Mouse (Mus musculus) left cerebral cortex, adult 11 months (tissue): Measurements from ENCODE around the gene Apeh.
"Not testable (repeated sequence)": the region's sequence is repeated elsewhere in the genome, so short reads cannot be mapped to it uniquely, and the experiment has no call there.

Source experiments
- DNase-seq: peaks from one replicate; pipeline ENCODE4 v3.0.0; 2022; ENCODE audit warnings: low spot score

Gene Apeh

GRCm38 (mm10) chr9:108094184-108094941 is at the start of gene Apeh:
TSS of gene Apeh (minus strand) at chr9:108094606.
- DNase-seq = peak; percentile 77

- no peak for DNase-seq
Observed at GRCm38 (mm10) chr9:108143470-108143869, 49.1 kb upstream of the Apeh start.

GRCm38 (mm10) chr9:108141387-108141786 is 47.0 kb upstream of the Apeh start:
- DNase-seq = no peak

- DNase-seq = no peak
Observed at GRCm38 (mm10) chr9:108139963-108140695, 45.7 kb upstream of the Apeh start.

GRCm38 (mm10) chr9:108139169-108139962 is 45.0 kb upstream of the Apeh start:
- no peak for DNase-seq

GRCm38 (mm10) chr9:108138118-108138517 is 43.7 kb upstream of the Apeh start:
- no peak for DNase-seq

- DNase-seq = peak; percentile 89
Observed at GRCm38 (mm10) chr9:108137523-108137922, 43.1 kb upstream of the Apeh start.

GRCm38 (mm10) chr9:108136930-108137462 is 42.6 kb upstream of the Apeh start:
- peak; percentile 66 for DNase-seq

GRCm38 (mm10) chr9:108136225-108136624 is 41.8 kb upstream of the Apeh start:
- DNase-seq = no peak

GRCm38 (mm10) chr9:108135679-108136078 is 41.3 kb upstream of the Apeh start:
- not testable (repeated sequence) for DNase-seq

- no peak for DNase-seq
Observed at GRCm38 (mm10) chr9:108133478-108133877, 39.1 kb upstream of the Apeh start.

GRCm38 (mm10) chr9:108132373-108132772 is 38.0 kb upstream of the Apeh start:
- DNase-seq = no peak

GRCm38 (mm10) chr9:108131502-108131901 is 37.1 kb upstream of the Apeh start:
- DNase-seq = no peak

GRCm38 (mm10) chr9:108129042-108129948 is 34.9 kb upstream of the Apeh start:
- no peak for DNase-seq

- DNase-seq = peak; percentile 64
Observed at GRCm38 (mm10) chr9:108128248-108128647, 33.8 kb upstream of the Apeh start.

- no peak for DNase-seq
Observed at GRCm38 (mm10) chr9:108126436-108127180, 32.2 kb upstream of the Apeh start.

- no peak for DNase-seq
Observed at GRCm38 (mm10) chr9:108125731-108126130, 31.3 kb upstream of the Apeh start.

- no peak for DNase-seq
Observed at GRCm38 (mm10) chr9:108123916-108124315, 29.5 kb upstream of the Apeh start.

- no peak for DNase-seq
Observed at GRCm38 (mm10) chr9:108121170-108121969, 27.0 kb upstream of the Apeh start.

- DNase-seq = no peak
Observed at GRCm38 (mm10) chr9:108120671-108121070, 26.3 kb upstream of the Apeh start.
